Mouse (Mus musculus) G1E (cell line): ENCODE data around the gene Gm17606. TPM values are rescaled to one million over a fixed set of nuclear protein-coding genes. Genes with fewer than 3 reads are reported as not detected.
A peak's percentile ranks its signal among the peaks of the same experiment; 100 is the strongest.

Experiments used
- ATAC-seq: 2 replicates; pipeline ENCODE4 v1.8.0; 2016; ENCODE audit warnings: mild to moderate bottlenecking; ENCODE audit not compliant: insufficient number of reproducible peaks, poor library complexity, low FRiP score, severe bottlenecking; ENCODE audit errors: extremely low read depth
- DNase-seq: peaks from one replicate; pipeline ENCODE4 v3.0.0; 2012; ENCODE audit warnings: low spot score
- H3K27me3 ChIP-seq: 2 replicates; pipeline ENCODE4 v1.6.1; 2012; ENCODE audit warnings: mild to moderate bottlenecking, low read length, inconsistent platforms; ENCODE audit not compliant: insufficient read depth
- H3K36me3 ChIP-seq: replicated peaks from 2 replicates; pipeline ENCODE3; 2012; ENCODE audit warnings: mild to moderate bottlenecking, inconsistent platforms
- H3K4me1 ChIP-seq: 2 replicates; pipeline ENCODE4 v1.6.1; 2012; ENCODE audit warnings: low read depth, low read length, inconsistent platforms, mixed read lengths; ENCODE audit not compliant: insufficient read depth
- H3K4me3 ChIP-seq: 2 replicates; pipeline ENCODE4 v1.5.1; 2012; ENCODE audit warnings: low read depth, mild to moderate bottlenecking, inconsistent platforms, low read length, moderate library complexity, mixed read lengths
- H3K9me3 ChIP-seq: replicated peaks from 2 replicates; pipeline ENCODE4 v1.6.1; 2012; ENCODE audit warnings: inconsistent platforms
- CTCF ChIP-seq: IDR thresholded peaks from 2 replicates; pipeline ENCODE4 v1.5.1; 2012; ENCODE audit warnings: low read depth, low read length, inconsistent platforms, mixed read lengths
- GATA1 ChIP-seq: IDR thresholded peaks from 2 replicates; pipeline ENCODE4 v1.6.1; 2012; ENCODE audit warnings: borderline replicate concordance, low read length, inconsistent platforms, mixed read lengths
- GATA2 ChIP-seq: IDR thresholded peaks from 2 replicates; pipeline ENCODE4 v1.6.1; 2012; ENCODE audit warnings: low read depth, low read length, inconsistent platforms, borderline replicate concordance
- POLR2AphosphoS5 ChIP-seq: IDR thresholded peaks from 2 replicates; pipeline ENCODE4 v1.6.1; 2012; ENCODE audit warnings: low read depth, low read length, inconsistent platforms; ENCODE audit not compliant: insufficient replicate concordance
- TAL1 ChIP-seq: conservative IDR thresholded peaks from 2 replicates; pipeline ENCODE4 v1.6.1; 2012; ENCODE audit warnings: low read depth, low read length, inconsistent platforms, mixed read lengths
- polyA plus RNA-seq: library from polyadenylated mRNA; stranded (reverse); fragments of >175 nt; gene quantifications from 2 replicates; pipeline ENCODE4 v1.2.3, GENCODE M21; 2012
- total RNA-seq, 2 experiments: library from RNA; stranded (forward) in 1 of 2; stranded (reverse) in 1 of 2; fragments of 200-1000 nt in 1 of 2; fragments of >200 nt in 1 of 2; fragmentation: Nextera tagmentation in 1 of 2; gene quantifications; 2 replicates each; pipeline ENCODE4 v1.2.3; 2014 to 2017

Gm17606 gene
- total and polyA plus RNA-seq, 3 experiments: not detected

DNA sequence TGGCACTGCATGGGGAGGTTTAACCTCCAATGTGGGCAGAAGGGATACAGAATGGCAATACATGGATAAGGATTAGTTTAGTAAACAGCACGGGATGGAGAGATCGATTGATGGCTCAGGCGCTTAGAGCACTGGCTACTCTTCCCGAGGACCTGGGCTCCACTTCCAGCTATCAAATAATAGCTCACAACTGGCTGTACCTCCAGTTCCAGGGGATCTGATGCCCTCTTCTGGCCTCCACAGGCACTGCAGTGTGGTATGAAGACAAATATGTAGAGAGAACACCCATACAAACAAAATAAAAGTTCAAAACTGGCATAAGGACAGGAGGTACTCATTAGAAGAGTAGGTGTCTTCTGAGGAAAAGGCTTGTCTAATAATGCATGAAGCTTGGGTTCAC lies 28.6 kb downstream of the Gm17606 start:
- no peak overlapping the region for H3K4me3 ChIP-seq
- ATAC-seq: no peak
- no peaks in the 10 kb centered on the region for H3K27me3 ChIP-seq
- peak; percentile 54 for TF ChIP-seq CTCF
- no peak for TF ChIP-seq GATA2
- TF ChIP-seq TAL1: no peak
- no peak for TF ChIP-seq GATA1
- DNase-seq: no peak
- H3K9me3 ChIP-seq: no peaks in the 10 kb centered on the region
- peaks cover 87% of the 10 kb centered on the region for H3K36me3 ChIP-seq
- peaks cover 10% of the 10 kb centered on the region; the same call in 1 of the 2 replicates for H3K4me1 ChIP-seq

DNA sequence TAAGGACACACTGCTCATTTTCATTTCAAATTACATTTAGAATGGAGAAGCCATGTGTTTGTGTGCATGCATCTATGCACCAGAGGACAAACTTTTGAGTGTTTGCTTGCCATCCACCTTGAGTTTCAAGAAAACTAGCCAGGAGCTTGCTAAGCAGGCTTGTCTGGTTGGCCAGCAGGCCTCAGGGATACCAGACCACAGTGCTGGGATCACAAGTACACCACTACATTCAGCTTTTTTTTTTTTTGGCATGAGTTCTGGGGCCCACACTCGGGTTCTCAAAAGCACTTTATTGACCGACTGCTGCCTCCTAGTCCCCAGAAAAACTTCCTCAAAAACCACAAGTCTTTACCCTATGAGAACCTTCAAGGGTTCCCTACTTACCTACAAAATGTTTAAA lies 33.6 kb downstream of the Gm17606 start:
- TF ChIP-seq CTCF (no peak), GATA2 (no peak), TAL1 (no peak), GATA1 (no peak), POLR2AphosphoS5 (no peak)
- H3K27me3 ChIP-seq: no peaks in the 10 kb centered on the region
- no peaks in the 10 kb centered on the region for H3K9me3 ChIP-seq
- no peak overlapping the region for H3K4me3 ChIP-seq
- no peak for DNase-seq
- peaks cover 88% of the 10 kb centered on the region for H3K36me3 ChIP-seq
- no peak for ATAC-seq
- H3K4me1 ChIP-seq: peaks cover 31% of the 10 kb centered on the region

GRCm38 (mm10) chr14:54676290-54676689 lies 35.5 kb downstream of the Gm17606 start:
- H3K27me3 ChIP-seq: no peaks in the 10 kb centered on the region
- DNase-seq (no peak), ATAC-seq (no peak)
- peaks cover 86% of the 10 kb centered on the region for H3K36me3 ChIP-seq
- peaks cover 31% of the 10 kb centered on the region for H3K4me1 ChIP-seq
- no peak overlapping the region for H3K4me3 ChIP-seq
- no peak for TF ChIP-seq POLR2AphosphoS5
- TF ChIP-seq GATA2: no peak
- no peak for TF ChIP-seq GATA1
- TF ChIP-seq TAL1: no peak
- TF ChIP-seq CTCF: no peak
- no peaks in the 10 kb centered on the region for H3K9me3 ChIP-seq

DNA sequence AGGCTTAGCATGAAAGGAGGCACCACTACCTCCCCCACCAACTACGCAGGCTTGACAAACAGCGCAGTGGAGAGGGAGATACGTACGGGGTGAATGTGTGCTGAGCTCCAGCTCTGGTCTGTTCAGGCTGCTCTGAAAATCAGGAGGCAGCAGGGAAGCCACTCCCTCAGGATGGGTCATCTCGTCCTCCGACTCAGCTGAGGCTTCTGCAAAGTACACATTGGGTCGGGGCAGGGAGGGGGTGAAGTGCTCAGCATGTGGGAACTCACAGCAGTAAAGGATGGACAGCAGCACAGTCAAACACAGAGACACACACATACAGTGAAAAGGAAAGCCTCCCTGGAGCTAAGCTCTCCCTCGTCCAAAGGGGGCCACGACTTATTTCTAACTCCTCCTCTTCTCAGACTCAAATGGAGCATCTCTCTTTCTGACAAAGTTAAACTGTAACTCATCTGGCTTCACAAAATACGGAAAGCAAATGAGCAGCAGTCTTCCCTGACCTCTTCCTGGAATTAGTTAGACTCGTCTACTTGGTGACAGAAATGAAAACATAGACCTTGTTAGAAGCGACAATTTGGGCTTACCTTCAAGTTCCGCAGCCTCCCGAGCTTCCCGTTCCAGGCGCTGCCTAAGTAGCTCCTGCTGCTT lies 38.0 kb downstream of the Gm17606 start:
- DNase-seq (no peak), ATAC-seq (no peak)
- H3K27me3 ChIP-seq: no peaks in the 10 kb centered on the region
- TF ChIP-seq POLR2AphosphoS5: no peak
- no peak for TF ChIP-seq CTCF
- no peak for TF ChIP-seq GATA2
- no peak for TF ChIP-seq GATA1
- no peak for TF ChIP-seq TAL1
- H3K4me1 ChIP-seq: peaks cover 40% of the 10 kb centered on the region
- H3K9me3 ChIP-seq: no peaks in the 10 kb centered on the region
- no peak overlapping the region for H3K4me3 ChIP-seq
- peaks cover 86% of the 10 kb centered on the region for H3K36me3 ChIP-seq

GRCm38 (mm10) chr14:54682396-54682795 lies 41.6 kb downstream of the Gm17606 start:
- Histone ChIP-seq H3K36me3 (peaks cover 58% of the 10 kb centered on the region), H3K4me1 (peaks cover 24% of the 10 kb centered on the region), H3K27me3 (no peaks in the 10 kb centered on the region), H3K9me3 (no peaks in the 10 kb centered on the region), H3K4me3 (no peak overlapping the region)
- TF ChIP-seq POLR2AphosphoS5 (no peak), TAL1 (no peak), GATA1 (no peak), GATA2 (no peak), CTCF (no peak)
- DNase-seq: no peak
- no peak for ATAC-seq

GRCm38 (mm10) chr14:54685471-54685870 lies 44.7 kb downstream of the Gm17606 start:
- no peaks in the 10 kb centered on the region for H3K27me3 ChIP-seq
- peak overlapping the region; percentile 97 for H3K4me3 ChIP-seq
- H3K4me1 ChIP-seq: peaks cover 40% of the 10 kb centered on the region
- ATAC-seq: no peak
- peak; percentile 14 for DNase-seq
- H3K36me3 ChIP-seq: peaks cover 55% of the 10 kb centered on the region
- H3K9me3 ChIP-seq: no peaks in the 10 kb centered on the region
- TF ChIP-seq GATA1 (no peak), TAL1 (no peak)

DNA sequence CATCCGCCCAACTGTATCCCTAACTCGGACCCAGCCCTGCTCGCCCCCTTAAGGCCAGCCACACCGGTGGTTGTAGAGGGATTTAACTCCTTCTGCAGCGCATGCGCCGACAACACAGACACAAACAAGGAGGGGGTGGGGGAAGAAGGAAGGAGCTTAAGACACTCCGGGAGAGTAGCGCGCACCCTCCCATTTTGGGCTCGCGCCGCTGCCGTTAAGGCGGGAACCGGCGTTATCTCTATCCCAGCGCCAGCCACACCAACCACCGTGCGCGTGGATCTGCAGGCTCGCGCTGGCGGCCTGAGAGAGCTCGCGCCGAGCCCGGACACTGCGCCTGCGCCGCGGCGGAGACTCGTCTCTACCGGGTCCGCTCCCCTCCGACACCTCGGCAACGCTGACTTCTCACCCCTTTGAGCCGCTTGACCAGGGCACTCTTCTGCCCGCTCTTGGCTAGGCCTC lies 45.3 kb downstream of the Gm17606 start, which contains the start of gene 1700123O20Rik:
Gene 1700123O20Rik (plus strand): TSS at position 154 of the 459 bp plus-strand sequence.
- no peaks in the 10 kb centered on the region for H3K9me3 ChIP-seq
- H3K4me1 ChIP-seq: peaks cover 40% of the 10 kb centered on the region
- no peak for TF ChIP-seq TAL1
- TF ChIP-seq POLR2AphosphoS5: no peak
- TF ChIP-seq CTCF: no peak
- no peak for TF ChIP-seq GATA1
- TF ChIP-seq GATA2: no peak
- no peaks in the 10 kb centered on the region for H3K27me3 ChIP-seq
- DNase-seq (peak; percentile 75), ATAC-seq (peak; percentile 24)
- peaks cover 57% of the 10 kb centered on the region for H3K36me3 ChIP-seq
- peak within 1 kb of the TSS; percentile 97 for H3K4me3 ChIP-seq
